Mouse (Mus musculus) E14TG2a.4 (cell line): ENCODE measurements at regions not wholly inside any gene's neighbourhood (a gene's known extent, or its start where the extent isn't known, plus 50 kb on each side); places are given as distances from the start of the nearest gene placed in this dataset.

Experiments
- CTCF ChIP-seq: conservative IDR thresholded peaks from 2 replicates; pipeline ENCODE4 v1.5.1; 2014; ENCODE audit warnings: low read length
- POU5F1 ChIP-seq: IDR thresholded peaks from 2 replicates; pipeline ENCODE4 v1.6.1; 2014; ENCODE audit warnings: low read length, borderline replicate concordance

DNA sequence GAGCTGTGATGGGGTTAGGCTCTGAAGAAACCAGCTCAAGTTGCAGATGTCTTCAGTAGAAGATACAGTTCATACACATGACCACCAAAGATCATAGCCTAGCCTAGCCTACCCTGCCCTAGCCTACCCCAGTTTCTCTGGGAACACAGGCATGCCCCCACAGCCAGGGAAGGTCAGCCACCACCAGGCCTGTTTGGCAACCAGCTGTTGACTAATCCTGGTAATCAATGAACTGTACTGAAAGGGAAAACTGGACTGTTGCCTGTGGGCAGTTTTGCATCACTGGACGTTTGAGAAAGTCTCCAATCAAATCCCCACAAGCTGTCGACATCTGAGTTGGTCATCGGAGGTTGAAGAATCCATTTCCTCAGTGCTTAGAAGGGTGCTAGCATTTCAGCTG lies 276.5 kb upstream of the Eef2kmt start:
- TF ChIP-seq CTCF (no peak), POU5F1 (no peak)
